Mouse (Mus musculus) neutrophil, adult 5-6 weeks (primary cell): Measurements from ENCODE around the gene Snta1. TPM values are rescaled to one million over a fixed set of nuclear protein-coding genes. Genes with fewer than 3 reads are reported as not detected.

Experiments used
- ATAC-seq: fragments of 151-379, 151-347 bp; 2 replicates; pipeline ENCODE4 v1.8.0; 2017; ENCODE audit warnings: mild to moderate bottlenecking, moderate TSS enrichment; ENCODE audit not compliant: insufficient number of reproducible peaks, poor library complexity, low FRiP score, severe bottlenecking; ENCODE audit errors: extremely low read depth
- total RNA-seq: library from RNA; stranded (forward); fragments of 200-1000 nt; gene quantifications from 2 replicates; pipeline ENCODE4 v1.2.3, GENCODE M21; 2017

Snta1 gene
- total RNA-seq, 1 experiment from 2014 or later = 2.4 TPM

- ATAC-seq = no peak
Observed at GRCm38 (mm10) chr2:154425522-154425921, 17.6 kb upstream of the Snta1 start.

GRCm38 (mm10) chr2:154423548-154423947 lies 15.6 kb upstream of the Snta1 start:
- no peak for ATAC-seq

- ATAC-seq = no peak
Observed at GRCm38 (mm10) chr2:154422181-154422580, 14.3 kb upstream of the Snta1 start.

GRCm38 (mm10) chr2:154420942-154421731 lies 13.2 kb upstream of the Snta1 start:
- ATAC-seq = no peak

GRCm38 (mm10) chr2:154419631-154420515 lies 12.0 kb upstream of the Snta1 start:
- no peak for ATAC-seq

DNA sequence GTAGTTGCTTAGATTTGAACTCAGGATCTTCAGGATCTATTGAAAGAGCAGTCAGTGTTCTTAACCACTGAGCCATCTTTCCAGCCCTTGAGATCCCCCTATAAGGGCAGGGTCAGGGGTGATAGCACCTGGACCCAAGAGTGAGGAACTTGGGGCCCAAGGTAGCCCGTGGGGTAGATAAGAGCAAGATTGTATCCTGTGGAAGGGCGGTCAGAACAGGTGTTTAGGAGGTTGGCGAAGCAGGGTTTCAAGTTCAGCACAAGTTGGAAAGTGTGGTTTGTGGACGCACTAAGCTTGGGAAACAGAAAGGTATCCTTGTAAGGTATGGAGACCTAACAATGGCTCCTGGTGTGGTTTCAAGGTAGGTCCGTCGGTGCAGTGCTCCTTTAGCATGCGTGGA lies 10.1 kb upstream of the Snta1 start:
- no peak for ATAC-seq

DNA sequence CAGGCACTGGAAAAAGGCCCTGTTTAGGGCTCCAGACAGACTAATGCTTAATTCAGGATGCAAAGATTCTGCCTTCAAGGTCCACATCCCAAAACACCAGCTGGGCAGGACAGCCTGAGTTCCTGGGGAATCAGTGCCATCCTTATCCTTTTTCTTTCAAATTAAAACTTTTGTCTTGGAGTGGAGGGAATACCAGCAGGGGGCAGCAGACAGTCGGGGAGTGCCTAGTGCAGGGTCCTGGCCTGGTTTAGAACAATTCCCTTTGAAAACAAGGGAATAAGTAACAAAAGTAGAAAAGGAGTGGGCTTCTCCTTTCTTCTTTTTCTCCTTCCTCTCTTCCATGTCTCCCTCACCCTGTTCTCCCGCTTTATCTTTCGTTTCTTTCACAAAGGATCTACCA lies 9.2 kb upstream of the Snta1 start:
- 0 out of 2 replicates have a peak, but pooled peaks have one; percentile 16 for ATAC-seq

DNA sequence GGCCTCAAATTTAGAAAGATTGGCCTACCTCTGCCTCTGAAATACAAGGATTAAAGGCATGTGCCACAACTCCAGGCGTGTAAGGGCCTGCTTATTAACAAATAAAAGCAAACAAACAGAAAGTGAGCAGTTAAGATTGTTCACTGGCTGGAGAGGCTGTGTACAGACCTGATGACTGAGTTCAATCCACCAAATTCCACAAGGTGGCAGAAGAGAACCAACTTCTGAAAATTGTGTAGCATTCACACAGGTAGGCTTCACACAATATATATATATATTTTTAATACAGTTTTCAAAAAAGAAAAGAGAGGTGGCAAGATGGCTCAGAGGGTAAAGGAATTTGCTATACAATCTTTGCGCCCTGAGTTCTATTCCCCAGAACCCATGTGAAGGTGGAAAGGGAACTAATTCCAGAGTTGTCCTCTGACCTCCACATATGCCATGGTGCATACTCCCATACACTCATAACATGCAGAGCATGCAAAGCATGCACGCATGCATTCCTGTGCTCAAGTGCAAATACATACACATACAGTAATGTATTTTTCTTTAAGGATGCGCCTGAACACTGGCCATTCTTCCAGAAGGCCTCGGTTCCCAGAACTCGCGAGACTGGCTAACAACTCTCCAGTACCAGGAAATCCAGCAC lies 4.2 kb upstream of the Snta1 start:
- 0 out of 2 replicates have a peak, but pooled peaks have one; percentile 38 for ATAC-seq

- no peak for ATAC-seq
Observed at GRCm38 (mm10) chr2:154410355-154410754, 2.5 kb upstream of the Snta1 start.

GRCm38 (mm10) chr2:154407063-154407642 lies 746 bp downstream of the Snta1 start:
- no peak for ATAC-seq

DNA sequence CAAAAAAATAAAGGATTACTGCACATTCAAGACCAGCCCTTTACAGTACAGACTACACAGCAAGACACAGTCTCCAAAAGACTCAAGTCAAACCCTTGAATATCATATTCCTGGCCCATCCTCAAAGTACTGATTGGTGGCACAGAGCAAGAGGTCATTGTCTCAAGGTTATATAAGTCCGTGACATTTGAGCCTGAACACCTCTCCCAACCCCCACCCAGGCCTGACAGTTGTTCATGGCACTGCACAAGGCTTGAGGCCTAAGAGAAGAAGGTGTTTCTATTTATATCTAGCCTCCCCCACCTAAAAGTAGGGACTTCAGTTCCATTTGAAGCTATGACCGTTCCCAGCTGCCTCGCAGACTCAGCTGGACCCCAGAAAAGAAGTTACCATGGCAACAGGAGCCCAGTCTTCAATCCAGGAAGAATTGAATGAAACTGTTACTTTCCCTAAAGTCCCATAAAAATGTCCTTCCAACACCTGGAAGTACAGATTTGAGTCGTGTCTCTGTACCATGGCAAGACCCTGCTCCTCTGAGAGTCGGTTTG lies 2.4 kb downstream of the Snta1 start:
- ATAC-seq = no peak

DNA sequence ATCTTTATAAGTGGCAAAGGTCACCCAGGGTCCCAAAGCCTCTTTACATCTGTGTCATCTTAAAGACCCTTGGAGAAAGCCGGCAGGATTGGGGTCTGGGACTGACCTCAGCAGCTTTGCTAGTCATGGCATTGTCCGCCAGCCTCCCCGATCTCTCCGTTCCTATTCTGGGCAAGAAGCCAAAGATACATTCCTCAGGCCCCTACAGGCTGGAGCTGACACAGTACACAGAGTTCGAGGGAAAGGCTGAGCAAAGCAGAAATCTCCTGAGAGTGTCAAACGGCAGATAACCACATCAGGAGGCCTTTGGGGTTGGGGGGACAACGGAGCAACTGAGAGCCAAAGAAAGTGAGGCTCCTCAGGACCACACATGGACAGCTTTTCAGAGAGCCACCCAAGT lies 5.1 kb downstream of the Snta1 start:
- no peak for ATAC-seq

DNA sequence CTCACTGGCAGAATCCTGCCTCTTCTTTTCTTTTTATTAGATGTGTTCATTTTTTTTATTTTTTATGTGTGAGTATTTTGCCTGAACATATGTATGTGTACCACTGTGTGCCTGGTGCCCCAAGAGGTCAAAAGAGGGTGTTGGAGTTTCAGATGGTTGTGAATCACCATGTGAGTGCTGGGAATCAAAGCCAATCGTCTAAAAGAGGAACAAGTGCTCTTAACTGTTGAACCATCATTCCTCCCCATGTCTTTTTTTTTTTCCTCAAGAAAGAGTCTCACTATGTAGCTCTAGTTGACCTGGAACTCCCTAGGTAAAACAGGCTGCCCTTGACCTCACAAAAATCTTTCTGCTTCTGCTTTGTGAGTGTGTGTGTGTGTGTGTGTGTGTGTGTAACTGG lies 5.9 kb downstream of the Snta1 start:
- ATAC-seq = no peak

DNA sequence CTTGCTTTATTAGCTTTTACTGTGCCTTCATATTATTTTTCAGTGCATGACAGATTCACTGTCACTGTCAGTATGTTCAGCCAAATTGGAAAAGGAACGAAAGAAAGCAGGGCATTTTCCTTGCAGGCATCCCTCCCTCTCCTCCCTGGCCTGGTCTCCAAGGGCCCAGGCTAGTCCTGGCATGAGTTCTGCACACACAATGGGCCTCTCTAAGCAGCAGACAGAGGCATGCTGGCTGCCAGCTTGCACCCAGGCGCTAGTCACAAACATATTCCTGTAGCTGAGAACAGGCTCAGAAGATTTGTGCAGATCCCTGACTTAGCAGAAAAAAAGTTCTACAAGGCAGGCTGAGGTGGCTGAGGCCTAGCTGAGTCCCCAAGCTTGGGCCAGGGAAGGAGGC lies 8.6 kb downstream of the Snta1 start:
- no peak for ATAC-seq

DNA sequence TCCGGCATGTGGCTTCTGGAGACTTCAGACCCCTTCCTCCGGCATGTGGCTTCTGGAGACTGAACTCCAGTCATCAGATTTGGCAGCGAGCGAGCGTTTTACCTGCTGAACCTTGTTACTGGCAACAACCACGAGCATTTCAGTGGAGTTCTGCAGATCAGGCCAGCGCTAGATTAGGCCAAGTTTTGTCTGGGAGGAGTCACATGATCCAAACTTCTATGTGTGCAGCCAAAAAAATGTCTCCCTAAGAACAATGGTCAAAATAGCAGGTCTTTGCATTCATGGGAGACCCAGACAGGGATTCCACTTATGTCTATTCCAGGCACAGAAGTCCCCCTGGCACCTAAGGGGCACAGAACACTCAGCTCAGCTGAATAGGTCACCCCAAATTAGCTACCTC lies 9.6 kb downstream of the Snta1 start:
- no peak for ATAC-seq

DNA sequence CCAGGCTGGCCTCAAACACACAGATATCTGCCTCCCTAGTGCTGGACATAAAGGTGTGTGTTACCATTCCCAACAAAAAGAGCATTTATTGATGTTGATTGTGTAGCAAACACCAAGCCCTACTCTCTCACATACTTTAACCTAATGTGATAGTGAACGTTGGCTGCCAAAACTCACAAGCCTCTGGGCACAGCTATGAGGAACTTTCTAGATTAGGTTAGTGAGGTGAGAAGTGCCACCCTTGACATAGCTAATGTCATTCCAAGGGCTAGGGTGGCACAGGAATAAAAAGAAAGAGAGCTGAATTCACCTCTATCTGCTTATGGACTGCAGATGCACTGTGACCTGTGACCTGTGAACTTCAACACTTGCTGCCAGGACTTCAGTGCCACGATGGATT lies 11.4 kb downstream of the Snta1 start:
- ATAC-seq = no peak

- no peak for ATAC-seq
Observed at GRCm38 (mm10) chr2:154394602-154395001, 13.3 kb downstream of the Snta1 start.

DNA sequence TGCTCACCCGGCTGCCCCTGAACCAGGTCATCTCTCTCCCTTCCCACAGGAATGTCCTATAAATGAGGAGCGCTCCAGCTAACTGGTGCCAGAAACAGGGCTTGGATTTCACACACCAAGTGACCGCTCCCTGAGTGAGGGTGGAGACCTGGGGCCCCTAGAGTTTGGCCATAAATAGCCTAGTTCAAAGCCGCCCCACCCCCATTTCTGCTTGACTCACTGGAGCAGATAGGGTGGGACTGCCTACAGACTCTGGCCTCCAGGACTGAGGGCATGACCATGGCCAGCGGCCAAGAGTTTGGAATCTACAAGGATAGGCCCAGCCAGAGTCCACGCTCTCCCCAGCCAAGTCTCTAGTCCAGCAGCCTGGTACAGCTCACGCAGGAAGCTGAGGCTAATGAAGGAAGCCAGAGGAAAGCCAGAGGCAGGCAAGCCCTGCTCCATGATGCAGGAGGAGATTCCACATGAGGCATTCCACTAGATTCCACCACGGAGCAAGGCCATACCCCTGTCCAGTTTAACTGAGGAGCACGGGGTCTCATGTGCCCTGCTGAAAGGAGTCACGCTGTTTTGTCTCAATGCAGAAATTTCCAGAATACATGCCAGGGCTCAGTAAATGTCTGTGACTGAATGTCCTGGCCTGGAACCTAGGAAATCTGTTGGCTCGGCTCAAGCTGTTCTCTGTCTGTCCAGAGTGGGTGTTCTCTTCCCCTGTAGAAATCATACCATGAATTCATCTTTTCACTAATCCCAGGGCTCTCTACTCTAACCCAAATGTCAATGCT lies 17.5 kb downstream of the Snta1 start:
- no peak for ATAC-seq
